Mouse (Mus musculus) cerebellum, adult 9-10 months (tissue): ENCODE data around the gene Chst4.

Experiments used
- DNase-seq: peaks from one replicate; pipeline ENCODE4 v3.0.0; 2022

The Chst4 gene

GRCm38 (mm10) chr8:110004300-110004699 lies 35.2 kb downstream of the Chst4 start:
- DNase-seq, result no peak

DNA sequence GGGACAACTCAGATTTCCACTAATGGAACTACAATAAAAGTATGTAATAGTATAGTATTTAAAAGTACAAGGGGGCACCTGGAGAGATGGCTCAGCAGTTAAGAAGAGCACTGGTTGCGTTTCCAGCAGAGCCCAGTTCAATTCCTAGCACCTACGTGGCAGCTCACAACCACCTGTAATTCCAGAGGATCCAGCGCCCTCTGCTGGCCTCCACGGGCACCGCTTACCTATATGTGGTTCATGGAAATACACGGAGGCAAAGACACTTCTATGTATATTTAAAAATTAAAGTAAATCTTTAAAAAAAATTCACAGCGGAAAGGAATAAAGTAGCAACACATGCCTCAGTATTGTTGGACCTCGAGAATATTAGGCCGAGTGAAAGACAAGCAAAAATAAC lies 36.6 kb downstream of the Chst4 start:
- no peak for DNase-seq

DNA sequence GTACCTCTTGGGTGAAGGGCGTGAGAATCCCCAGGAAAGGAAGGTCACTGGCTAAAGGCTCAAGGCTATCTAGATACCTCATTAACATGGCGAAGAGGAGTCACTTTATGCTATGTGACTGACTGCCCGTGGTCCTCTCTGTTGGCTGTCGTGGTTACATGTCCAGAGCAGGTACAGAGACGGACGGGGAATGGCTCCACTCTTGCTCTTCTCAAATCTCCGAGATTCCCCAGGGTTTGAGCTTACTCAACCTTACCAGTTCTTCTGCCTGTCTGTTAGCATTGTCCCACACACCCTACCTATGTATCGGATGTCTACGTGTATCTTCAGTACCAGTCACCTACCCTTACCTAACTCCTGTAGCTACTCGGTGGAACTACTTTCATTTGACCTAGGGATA lies 39.6 kb downstream of the Chst4 start:
- DNase-seq, result no peak

- DNase-seq, result no peak
These were observed 41.5 kb downstream of the Chst4 start for GRCm38 (mm10) chr8:109998066-109998465.

DNA sequence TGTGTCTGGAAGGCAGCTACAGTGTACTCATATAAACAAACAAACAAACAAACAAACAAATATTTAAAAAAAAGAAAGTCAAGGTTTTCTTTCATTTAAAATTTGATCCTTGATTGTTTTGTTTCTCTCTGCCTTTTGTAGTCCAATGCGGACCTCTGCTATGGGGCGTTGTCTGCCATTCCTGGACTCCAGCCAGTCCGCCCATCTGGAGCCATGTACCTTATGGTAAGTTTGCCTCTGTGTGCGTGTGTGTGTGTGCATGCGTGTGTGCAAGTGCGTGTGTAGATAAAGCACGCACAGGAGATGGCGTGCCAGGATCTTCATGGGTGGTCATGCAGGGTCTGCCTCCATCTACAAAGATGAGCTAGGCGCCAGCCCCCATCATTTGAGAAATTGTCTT lies 42.2 kb downstream of the Chst4 start:
- no peak for DNase-seq

- DNase-seq, result no peak
These were observed 46.6 kb downstream of the Chst4 start for GRCm38 (mm10) chr8:109992951-109993350.

DNA sequence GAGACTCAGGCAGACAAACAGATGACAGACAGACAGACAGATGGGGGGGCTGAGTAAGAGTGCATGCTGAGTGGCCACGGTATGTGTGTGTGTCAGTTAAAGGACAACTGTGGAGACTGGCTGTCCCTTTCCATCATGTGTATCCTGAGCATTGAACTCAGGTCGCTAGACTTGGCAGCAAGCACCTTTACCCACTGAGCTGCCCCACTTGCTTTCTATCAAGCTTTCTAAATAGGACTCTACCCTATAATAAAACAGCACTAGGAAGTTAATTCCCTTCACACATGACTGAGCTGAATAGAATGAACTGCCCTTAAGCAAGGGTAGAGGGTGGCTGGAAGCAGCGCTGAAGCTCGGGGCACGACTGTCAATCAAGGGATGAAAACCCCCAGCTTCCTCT lies 47.4 kb downstream of the Chst4 start:
- DNase-seq, result no peak

- no peak for DNase-seq
These were observed 49.3 kb downstream of the Chst4 start, which contains the start of gene Tat for GRCm38 (mm10) chr8:109990224-109990623. TSS of gene Tat (plus strand) at chr8:109990437.

DNA sequence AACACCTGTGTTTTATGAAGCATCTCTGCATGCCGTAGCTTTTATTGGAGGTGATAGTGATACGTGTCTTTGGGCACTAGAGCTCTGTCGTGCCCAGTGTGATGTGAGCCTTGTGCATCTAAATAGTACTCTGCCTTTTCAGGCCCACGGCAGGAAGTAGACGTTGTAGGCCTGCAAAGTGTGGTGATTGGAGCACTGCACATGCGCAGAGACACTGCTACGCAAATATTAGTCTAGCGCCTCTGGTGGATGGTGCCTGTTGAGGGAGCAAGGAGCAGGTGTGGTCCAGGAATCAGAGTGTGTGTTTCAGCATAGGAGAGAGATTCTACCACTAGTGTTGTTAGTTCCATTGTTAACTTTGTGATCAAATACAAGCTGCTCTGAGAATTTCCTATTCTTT lies 50.4 kb downstream of the Chst4 start:
- no peak for DNase-seq

DNA sequence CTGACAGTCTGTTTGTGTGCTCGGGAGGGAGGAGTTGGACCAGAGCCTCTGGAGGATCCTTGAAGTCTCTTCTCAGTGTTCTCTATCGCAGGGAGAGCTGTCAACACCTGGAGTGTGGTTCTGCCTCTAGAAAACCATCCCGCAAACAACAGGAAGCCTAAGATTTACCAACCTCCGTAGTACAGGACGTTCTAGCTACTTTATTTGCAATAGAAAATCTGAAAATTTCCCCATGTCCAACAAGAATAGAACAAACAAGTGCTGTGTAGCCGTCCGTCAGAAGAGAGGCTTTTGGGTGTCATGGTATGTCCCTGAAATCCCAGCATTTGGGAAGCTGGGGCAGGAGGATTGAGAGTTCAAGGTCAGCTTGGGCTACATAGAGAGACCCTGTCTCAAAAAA lies 51.8 kb downstream of the Chst4 start:
- DNase-seq, result no peak

DNA sequence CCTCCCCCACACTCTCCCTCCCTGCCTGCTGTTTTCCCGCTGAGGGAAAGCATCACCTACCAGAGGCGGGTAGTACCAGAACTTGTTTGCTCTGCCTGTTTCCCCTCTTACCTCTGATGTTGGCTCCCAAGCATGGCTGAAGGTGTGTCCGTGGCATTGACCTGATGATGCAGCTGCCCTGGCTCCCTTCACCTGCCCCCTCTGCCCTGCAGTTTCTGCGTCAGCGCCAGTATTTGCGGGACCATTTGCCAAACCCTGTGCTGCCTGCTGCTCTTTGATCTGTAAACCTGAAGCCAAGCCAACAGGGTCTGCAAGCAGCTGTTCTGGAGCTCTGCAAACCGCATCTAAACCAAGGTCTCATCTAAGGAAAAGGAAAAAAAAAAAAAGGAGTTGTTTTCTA lies 53.2 kb downstream of the Chst4 start:
- no peak for DNase-seq

GRCm38 (mm10) chr8:109983944-109984343 lies 55.6 kb downstream of the Chst4 start:
- no peak for DNase-seq

DNA sequence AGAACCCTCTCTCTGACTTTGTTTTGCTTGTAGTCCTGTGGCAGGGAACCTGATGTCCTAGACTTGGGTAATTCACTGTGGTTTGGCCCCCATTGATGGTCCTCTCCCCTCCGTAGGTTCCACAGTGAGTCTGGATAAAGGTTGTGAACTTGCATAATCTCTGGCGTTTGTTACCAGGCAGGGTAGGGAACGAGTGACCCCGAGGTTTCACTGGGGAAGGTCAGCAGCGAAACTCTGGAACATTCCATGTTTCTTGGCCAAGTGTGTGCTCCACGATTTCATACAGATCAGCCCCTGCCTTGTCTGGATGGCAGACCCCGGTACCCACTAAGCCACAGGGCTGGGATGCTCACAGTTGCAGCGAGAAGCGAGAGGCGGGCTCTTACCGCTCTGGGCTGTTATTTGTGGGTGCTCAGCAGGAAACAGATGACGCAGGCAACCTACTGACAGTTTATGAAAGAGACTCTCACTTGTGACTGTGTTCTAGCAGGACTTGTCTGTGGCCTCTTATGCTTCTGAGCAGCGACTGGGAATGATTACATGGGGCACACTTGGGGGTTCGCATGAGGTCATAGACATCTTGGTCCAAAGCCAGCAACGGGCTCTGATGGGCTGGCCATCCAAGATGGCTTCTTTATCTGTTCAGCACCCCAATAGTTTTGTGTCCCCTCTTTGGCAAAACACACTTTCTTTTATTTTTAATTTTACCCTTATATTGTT lies 57.0 kb downstream of the Chst4 start:
- no peak for DNase-seq

- no peak for DNase-seq
These were observed 60.2 kb downstream of the Chst4 start for GRCm38 (mm10) chr8:109979339-109979738.
